Mouse (Mus musculus) stomach, embryonic 16.5 days (tissue): ENCODE measurements around the gene Ddr2. TPM values are rescaled to one million over a fixed set of nuclear protein-coding genes. Genes with fewer than 3 reads are reported as not detected.
A peak's percentile ranks its signal among the peaks of the same experiment; 100 is the strongest.

Experiments used
- ATAC-seq: fragments of 200-750 bp; cut with Nextera tagmentation; 2 replicates; pipeline ENCODE4 v1.8.0; 2017; ENCODE audit warnings: moderate number of reproducible peaks, moderate TSS enrichment; ENCODE audit not compliant: insufficient read depth, low FRiP score
- H3K27ac ChIP-seq: fragments of 300-500 bp; sonication (generic); 2 replicates; pipeline ENCODE4 v1.5.1; 2014; ENCODE audit warnings: low read length
- H3K27me3 ChIP-seq: fragments of 300-500 bp; sonication (generic); 2 replicates; pipeline ENCODE4 v1.6.1; 2014; ENCODE audit warnings: low read length, control low read depth, mixed read lengths; ENCODE audit not compliant: control insufficient read depth, insufficient read depth
- H3K36me3 ChIP-seq: fragments of 300-500 bp; sonication (generic); 2 replicates; pipeline ENCODE4 v1.6.1; 2014; ENCODE audit warnings: low read length; ENCODE audit not compliant: control insufficient read depth, insufficient read depth
- H3K4me1 ChIP-seq: fragments of 300-500 bp; sonication (generic); 2 replicates; pipeline ENCODE4 v1.6.1; 2014; ENCODE audit warnings: low read length, control low read depth, mixed read lengths; ENCODE audit not compliant: control insufficient read depth, insufficient read depth
- H3K4me2 ChIP-seq: fragments of 300-500 bp; sonication (generic); 2 replicates; pipeline ENCODE4 v1.6.1; 2014; ENCODE audit warnings: low read depth, low read length, mixed read lengths
- H3K4me3 ChIP-seq: fragments of 300-500 bp; sonication (generic); replicated peaks from 2 replicates; pipeline ENCODE4 v1.5.1; 2014; ENCODE audit warnings: mild to moderate bottlenecking, low read length
- H3K9ac ChIP-seq: fragments of 300-500 bp; sonication (generic); 2 replicates; pipeline ENCODE4 v1.6.1; 2014; ENCODE audit warnings: low read length
- H3K9me3 ChIP-seq: fragments of 300-500 bp; sonication (generic); replicated peaks from 2 replicates; pipeline ENCODE4 v1.6.1; 2016; ENCODE audit warnings: low read length, control low read depth; ENCODE audit not compliant: control insufficient read depth
- WGBS: fragments of 180-500 bp; shearing (Covaris S2); extraction: QIAGEN DNeasy Blood & Tissue Kit; methylation state at CpG from one replicate; pipeline ENCODE4 v1.1.7; 2014; 5-methylcytosine and 5-hydroxymethylcytosine counted together
- polyA plus RNA-seq: library from polyadenylated mRNA; unstranded; fragments of >200 nt; fragmentation: Nextera tagmentation; extraction: Ambion mirVana; gene quantifications from 2 replicates; pipeline ENCODE4 v1.2.1, GENCODE M21; 2015

The Ddr2 gene
- polyA plus RNA-seq, 1 experiment from 2014 or later: 57.1 TPM

DNA sequence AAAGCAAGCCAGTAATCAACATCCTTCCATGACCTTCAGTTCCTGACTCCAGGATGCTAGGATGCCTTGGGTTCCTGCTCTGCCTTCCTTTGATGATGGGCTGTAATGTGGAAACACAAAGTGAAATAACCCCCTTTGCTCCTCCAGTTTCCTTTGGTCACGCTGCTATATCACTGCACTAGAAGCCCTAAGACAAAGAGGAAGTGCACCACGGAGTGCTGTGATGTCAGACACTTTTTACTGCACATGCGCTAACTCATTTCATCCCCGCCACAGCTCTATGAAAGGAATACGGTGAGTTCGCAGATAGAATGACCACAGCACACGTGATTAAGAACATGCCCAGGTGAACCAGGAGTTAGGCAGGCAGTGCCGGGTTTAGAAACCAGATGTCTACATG lies 36.8 kb downstream of the Ddr2 start:
- H3K27me3 ChIP-seq: no peaks in the 10 kb centered on the region
- H3K9ac ChIP-seq: no peak overlapping the region
- H3K9me3 ChIP-seq: no peaks in the 10 kb centered on the region
- H3K4me2 ChIP-seq: no peak overlapping the region
- ATAC-seq: no peak
- H3K27ac ChIP-seq: no peak overlapping the region
- no peak overlapping the region for H3K4me3 ChIP-seq
- H3K4me1 ChIP-seq: no peaks in the 10 kb centered on the region
- WGBS: 78% methylated on average over 8 of the region's 8 CpGs
- no peaks in the 10 kb centered on the region for H3K36me3 ChIP-seq

DNA sequence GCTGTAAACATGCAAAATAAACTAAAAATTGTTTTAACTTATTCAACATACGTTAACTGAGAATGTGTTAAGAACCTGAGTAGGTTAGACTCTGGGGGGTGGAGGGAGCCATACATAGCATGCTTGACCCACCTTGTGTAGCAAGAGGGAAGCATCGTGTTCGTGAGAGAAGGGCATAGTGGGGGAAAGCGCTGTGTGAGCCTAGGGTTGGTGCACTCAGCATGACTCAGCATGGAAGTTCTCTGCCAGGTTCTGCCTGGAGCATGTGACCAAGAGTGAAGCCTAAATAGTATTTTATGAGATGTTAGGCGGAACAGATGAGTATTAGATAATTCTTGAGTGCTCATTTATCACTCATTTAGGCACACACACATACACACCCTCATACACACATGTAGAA lies 41.4 kb downstream of the Ddr2 start:
- H3K9me3 ChIP-seq: no peaks in the 10 kb centered on the region
- WGBS: 85% methylated on average over 5 of the region's 5 CpGs
- no peak for ATAC-seq

DNA sequence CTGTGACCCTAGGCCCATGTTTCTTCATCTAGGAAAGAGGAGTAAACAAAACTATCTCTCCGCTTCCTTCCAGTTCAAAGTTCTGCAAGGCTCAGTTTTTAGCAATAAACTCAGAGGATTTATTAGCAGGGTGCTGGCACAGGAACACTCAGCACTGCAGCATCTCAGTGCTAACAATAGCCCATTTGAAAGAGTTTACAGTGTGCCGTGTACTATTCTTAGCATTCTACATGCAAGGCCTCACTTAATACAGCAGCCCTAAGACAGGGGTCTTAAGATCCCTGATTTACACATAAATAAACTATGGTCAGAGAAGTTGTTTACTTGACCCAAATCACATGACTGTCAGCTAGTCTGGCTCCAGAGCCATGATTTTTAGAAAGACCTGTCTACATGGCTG lies 44.6 kb downstream of the Ddr2 start:
- no peak overlapping the region for H3K4me3 ChIP-seq
- no peak overlapping the region for H3K9ac ChIP-seq
- no peaks in the 10 kb centered on the region for H3K27me3 ChIP-seq
- ATAC-seq: no peak
- WGBS: 49% methylated on average over 2 of the region's 2 CpGs
- no peaks in the 10 kb centered on the region for H3K9me3 ChIP-seq
- no peak overlapping the region for H3K27ac ChIP-seq
- H3K4me2 ChIP-seq: no peak overlapping the region
- peaks cover 15% of the 10 kb centered on the region for H3K4me1 ChIP-seq
- H3K36me3 ChIP-seq: no peaks in the 10 kb centered on the region

More for the DNA sequence above, 41.4 kb downstream of the Ddr2 start:
- Histone ChIP-seq H3K27me3 (no peaks in the 10 kb centered on the region), H3K4me3 (no peak overlapping the region), H3K9ac (no peak overlapping the region), H3K36me3 (no peaks in the 10 kb centered on the region), H3K4me1 (peaks cover 11% of the 10 kb centered on the region), H3K4me2 (no peak overlapping the region), H3K27ac (no peak overlapping the region)

DNA sequence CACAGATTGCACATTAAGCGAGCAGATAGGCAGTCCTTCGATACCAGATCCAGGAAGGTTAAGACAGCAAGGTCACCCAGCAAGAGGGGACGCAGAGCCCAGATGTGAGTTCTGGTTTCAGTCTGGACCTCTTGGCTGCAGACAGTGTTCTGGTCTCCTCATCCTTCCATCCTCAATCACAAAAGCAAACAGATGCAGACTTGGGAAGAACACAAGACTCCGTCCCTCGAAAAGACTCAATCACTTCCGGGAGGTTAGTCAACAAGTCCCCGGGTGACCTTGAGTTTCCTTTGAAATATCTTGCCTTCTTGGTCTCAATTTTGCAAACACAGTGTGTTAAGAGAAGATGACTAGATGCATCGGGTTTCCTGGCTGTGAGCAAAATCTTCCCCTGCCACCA lies 45.6 kb downstream of the Ddr2 start:
- ATAC-seq: no peak
- Histone ChIP-seq H3K27me3 (no peaks in the 10 kb centered on the region), H3K9me3 (no peaks in the 10 kb centered on the region), H3K4me3 (no peak overlapping the region), H3K4me1 (peaks cover 15% of the 10 kb centered on the region), H3K27ac (no peak overlapping the region), H3K4me2 (no peak overlapping the region), H3K36me3 (no peaks in the 10 kb centered on the region), H3K9ac (no peak overlapping the region)
- 70% methylated on average over 8 of the region's 8 CpGs for WGBS

DNA sequence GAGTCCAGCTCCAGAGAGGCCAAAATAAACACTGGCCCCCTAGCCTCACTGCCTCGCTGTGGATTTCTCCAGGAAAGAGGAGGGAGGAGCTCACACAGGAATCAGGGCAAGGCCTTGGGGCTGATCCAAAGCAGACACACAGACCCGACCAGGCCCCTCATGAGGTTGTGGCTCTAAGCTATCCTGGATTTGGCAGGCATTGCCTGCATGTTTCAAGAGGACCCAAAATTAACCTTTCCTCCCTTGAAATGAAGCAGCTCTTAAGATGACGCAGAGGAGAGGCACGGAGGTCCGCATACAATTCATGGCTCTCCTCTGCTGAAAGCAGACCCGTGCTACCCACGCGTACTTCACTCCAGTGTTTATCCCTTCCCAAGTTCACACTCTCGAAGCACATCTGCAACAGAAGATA lies 46.5 kb downstream of the Ddr2 start:
- Histone ChIP-seq H3K4me2 (no peak overlapping the region), H3K4me3 (no peak overlapping the region), H3K9ac (no peak overlapping the region), H3K27ac (peak overlapping the region; percentile 43), H3K27me3 (no peaks in the 10 kb centered on the region), H3K9me3 (no peaks in the 10 kb centered on the region), H3K4me1 (peaks cover 15% of the 10 kb centered on the region), H3K36me3 (no peaks in the 10 kb centered on the region)
- peak; percentile 74 for ATAC-seq
- 26% methylated on average over 9 of the region's 9 CpGs for WGBS

DNA sequence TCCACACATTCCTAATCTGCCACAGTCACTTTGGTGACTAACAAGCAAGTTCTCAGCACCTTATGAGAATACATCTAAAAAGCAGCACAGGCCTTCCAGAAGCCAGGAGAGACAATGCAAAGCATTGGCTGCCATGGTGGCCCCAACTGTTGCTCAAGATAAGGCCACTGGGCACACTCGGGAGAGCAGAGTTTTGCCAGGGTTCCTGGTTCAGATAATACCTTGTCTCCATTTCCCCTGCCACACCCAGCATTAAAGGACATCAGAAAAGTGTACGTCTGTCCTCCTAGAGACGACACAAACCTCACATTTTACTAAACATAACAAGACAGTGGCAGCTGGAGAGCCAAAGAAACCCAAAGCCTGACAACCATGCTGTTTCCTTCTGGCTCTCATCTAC lies 50.3 kb downstream of the Ddr2 start:
- no peak overlapping the region for H3K4me2 ChIP-seq
- WGBS: 61% methylated on average over 3 of the region's 3 CpGs
- H3K4me1 ChIP-seq: peaks cover 10% of the 10 kb centered on the region
- H3K9me3 ChIP-seq: no peaks in the 10 kb centered on the region
- no peaks in the 10 kb centered on the region for H3K36me3 ChIP-seq
- H3K9ac ChIP-seq: no peak overlapping the region
- no peaks in the 10 kb centered on the region for H3K27me3 ChIP-seq
- no peak for ATAC-seq
- no peak overlapping the region for H3K27ac ChIP-seq
- H3K4me3 ChIP-seq: no peak overlapping the region

DNA sequence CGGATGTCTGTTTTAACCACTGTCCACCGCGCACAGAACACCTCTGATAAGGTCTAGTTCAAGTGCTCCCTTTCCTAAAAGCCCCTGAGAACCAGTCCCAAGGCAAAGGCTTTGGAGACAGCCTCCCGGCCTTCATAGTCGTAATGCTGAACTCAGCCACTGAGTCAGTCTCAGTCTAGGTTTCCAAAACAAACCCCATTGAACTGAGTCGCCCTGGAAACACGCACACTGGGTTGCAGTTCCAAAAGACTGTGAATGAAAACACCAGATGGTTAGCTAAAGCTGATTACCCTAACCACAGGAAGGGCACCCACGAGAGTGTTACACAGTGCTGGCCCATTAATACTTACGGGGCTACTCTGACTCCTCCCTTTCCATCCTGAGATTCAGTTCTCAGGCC lies 51.2 kb downstream of the Ddr2 start:
- no peak for ATAC-seq
- WGBS: 89% methylated on average over 9 of the region's 9 CpGs
- Histone ChIP-seq H3K4me1 (peaks cover 5% of the 10 kb centered on the region), H3K4me3 (no peak overlapping the region), H3K27ac (no peak overlapping the region), H3K4me2 (no peak overlapping the region), H3K36me3 (no peaks in the 10 kb centered on the region), H3K9ac (no peak overlapping the region), H3K27me3 (no peaks in the 10 kb centered on the region), H3K9me3 (no peaks in the 10 kb centered on the region)

DNA sequence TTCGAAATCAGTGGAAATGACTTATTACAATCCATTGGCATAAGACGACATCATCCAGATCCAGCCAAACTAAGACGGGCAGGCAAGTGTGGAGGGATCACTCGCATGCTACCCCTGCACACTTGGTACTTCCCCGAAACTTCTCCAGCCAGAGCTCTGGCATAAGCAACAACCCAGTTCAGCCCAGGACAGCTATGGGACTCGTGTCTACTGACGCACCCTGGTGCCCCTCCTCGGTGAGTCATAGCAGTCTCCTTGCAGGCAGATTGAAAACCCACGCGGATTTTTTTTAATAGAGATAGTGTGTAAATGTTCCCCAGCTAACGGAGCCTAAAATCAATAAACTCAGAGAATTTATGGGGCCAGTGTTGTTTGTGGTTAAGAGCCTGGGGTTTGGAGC lies 52.5 kb downstream of the Ddr2 start:
- H3K9me3 ChIP-seq: no peaks in the 10 kb centered on the region
- no peaks in the 10 kb centered on the region for H3K4me1 ChIP-seq
- H3K36me3 ChIP-seq: no peaks in the 10 kb centered on the region
- no peak overlapping the region for H3K4me2 ChIP-seq
- no peaks in the 10 kb centered on the region for H3K27me3 ChIP-seq
- ATAC-seq: no peak
- WGBS: 61% methylated on average over 11 of the region's 11 CpGs
- no peak overlapping the region for H3K27ac ChIP-seq
- no peak overlapping the region for H3K4me3 ChIP-seq
- H3K9ac ChIP-seq: no peak overlapping the region

DNA sequence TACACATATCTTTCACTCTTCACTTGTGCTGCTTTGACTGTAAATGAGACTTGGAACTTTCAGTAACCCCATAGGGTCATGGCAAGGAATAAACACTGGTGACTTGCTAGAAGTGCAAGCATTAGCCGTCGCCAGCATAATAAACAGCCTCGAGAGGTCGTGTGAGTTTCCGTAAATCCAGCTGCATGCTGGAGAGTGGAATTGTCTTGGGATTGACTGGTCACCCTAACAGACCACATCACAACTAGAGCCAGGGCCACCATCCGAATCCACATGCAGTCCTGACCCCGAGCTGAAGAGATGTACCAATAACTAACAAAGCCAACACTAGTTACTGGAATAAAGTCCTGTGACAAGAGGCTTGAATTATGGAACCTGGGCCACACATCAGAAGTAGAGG lies 53.0 kb downstream of the Ddr2 start:
- H3K36me3 ChIP-seq: no peaks in the 10 kb centered on the region
- 58% methylated on average over 7 of the region's 7 CpGs for WGBS
- no peaks in the 10 kb centered on the region for H3K9me3 ChIP-seq
- no peak overlapping the region for H3K4me2 ChIP-seq
- H3K27ac ChIP-seq: no peak overlapping the region
- H3K4me1 ChIP-seq: no peaks in the 10 kb centered on the region
- no peak overlapping the region for H3K4me3 ChIP-seq
- H3K9ac ChIP-seq: no peak overlapping the region
- ATAC-seq: no peak
- H3K27me3 ChIP-seq: no peaks in the 10 kb centered on the region

DNA sequence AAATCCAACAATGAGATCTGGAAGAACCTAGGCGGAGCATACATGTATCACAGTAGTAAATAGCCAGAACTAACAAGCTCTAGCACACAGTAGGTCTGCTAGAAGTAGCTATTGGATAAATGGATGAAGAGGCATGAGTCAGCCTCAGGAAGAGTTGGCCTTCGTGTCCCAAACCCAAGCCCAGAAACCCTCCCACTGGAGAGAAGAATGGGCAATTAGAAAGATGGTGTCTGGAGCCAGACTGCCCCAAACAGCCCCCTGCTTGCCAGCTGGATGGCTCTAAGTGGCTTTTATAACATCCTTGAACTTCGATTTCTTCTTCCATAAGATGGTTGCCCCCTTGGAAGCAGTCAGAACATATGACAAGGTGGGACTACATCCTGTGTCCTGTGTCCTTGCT lies 53.6 kb downstream of the Ddr2 start:
- no peak overlapping the region; the same call in 1 of the 2 replicates for H3K27ac ChIP-seq
- H3K36me3 ChIP-seq: no peaks in the 10 kb centered on the region
- H3K9ac ChIP-seq: no peak overlapping the region
- H3K4me2 ChIP-seq: no peak overlapping the region
- H3K4me1 ChIP-seq: no peaks in the 10 kb centered on the region; the same call in 1 of the 2 replicates
- no peak for ATAC-seq
- H3K27me3 ChIP-seq: no peaks in the 10 kb centered on the region
- no peak overlapping the region for H3K4me3 ChIP-seq
- WGBS: 78% methylated on average over 3 of the region's 3 CpGs
- no peaks in the 10 kb centered on the region for H3K9me3 ChIP-seq
